Mouse (Mus musculus) myocyte (in vitro differentiated cells): ENCODE data around the gene H2al1c. TPM values are rescaled to one million over a fixed set of nuclear protein-coding genes. Genes with fewer than 3 reads are reported as not detected.
"Not testable (repeated sequence)": the region's sequence is repeated elsewhere in the genome, so short reads cannot be mapped to it uniquely, and the experiment has no call there.

Experiments used
- H3K27me3 ChIP-seq: one replicate; pipeline ENCODE4 v1.6.1; 2011; ENCODE audit not compliant: control insufficient read depth, insufficient read depth, insufficient read length
- H3K36me3 ChIP-seq: one replicate; pipeline ENCODE4 v1.6.1; 2011; ENCODE audit not compliant: control insufficient read depth, insufficient read depth
- H3K4me2 ChIP-seq: one replicate; pipeline ENCODE4 v1.6.1; 2011; ENCODE audit warnings: low read depth, control low read depth
- H3K4me3 ChIP-seq: one replicate; pipeline ENCODE4 v1.5.1; 2011; ENCODE audit warnings: mild to moderate bottlenecking, control low read depth, moderate library complexity
- H3K79me2 ChIP-seq: one replicate; pipeline ENCODE4 v1.6.1; 2011; ENCODE audit not compliant: control insufficient read depth, insufficient read depth
- H3ac ChIP-seq: one replicate; pipeline ENCODE4 v1.6.1; 2011; ENCODE audit not compliant: control insufficient read depth, insufficient read length
- CEBPB ChIP-seq: IDR thresholded peaks from 2 replicates; pipeline ENCODE4 v1.6.1; 2011; ENCODE audit warnings: mild to moderate bottlenecking, moderate library complexity; ENCODE audit not compliant: poor library complexity, insufficient read depth, severe bottlenecking
- E2F4 ChIP-seq: IDR thresholded peaks from one replicate; pipeline ENCODE4 v1.6.1; 2011; ENCODE audit warnings: mild to moderate bottlenecking, control low read depth, moderate library complexity; ENCODE audit not compliant: insufficient read depth
- MAX ChIP-seq: IDR thresholded peaks from one replicate; pipeline ENCODE4 v1.6.1; 2011; ENCODE audit warnings: low read depth, mild to moderate bottlenecking, control low read depth
- MYOD1 ChIP-seq, 3 experiments: IDR thresholded peaks; one replicate each; pipeline ENCODE4 v1.6.1; 2011; ENCODE audit warnings: control low read depth in 2 of 3, low read depth in 2 of 3, mild to moderate bottlenecking in 2 of 3, moderate library complexity in 1 of 3; ENCODE audit not compliant: insufficient read length in 2 of 3, control insufficient read depth in 1 of 3
- MYOG ChIP-seq, 3 experiments: IDR thresholded peaks; one replicate each; pipeline ENCODE4 v1.6.1; 2011; ENCODE audit warnings: control low read depth in 2 of 3, low read depth in 2 of 3, mild to moderate bottlenecking in 2 of 3; ENCODE audit not compliant: insufficient read length in 2 of 3, control insufficient read depth in 1 of 3, insufficient read depth in 1 of 3
- POLR2A ChIP-seq: IDR thresholded peaks from one replicate; pipeline ENCODE4 v1.6.1; 2011; ENCODE audit warnings: low read depth, mild to moderate bottlenecking, control low read depth, moderate library complexity; ENCODE audit not compliant: insufficient read length
- POLR2AphosphoS2 ChIP-seq: IDR thresholded peaks from one replicate; pipeline ENCODE4 v1.6.1; 2011; ENCODE audit warnings: low read depth, control low read depth; ENCODE audit not compliant: insufficient read length
- REST ChIP-seq: IDR thresholded peaks from one replicate; pipeline ENCODE4 v1.6.1; 2011; ENCODE audit warnings: mild to moderate bottlenecking, control low read depth, moderate library complexity; ENCODE audit not compliant: insufficient read depth, insufficient read length
- SRF ChIP-seq: IDR thresholded peaks from one replicate; pipeline ENCODE4 v1.6.1; 2011; ENCODE audit warnings: low read depth; ENCODE audit not compliant: control insufficient read depth, insufficient read length
- TCF12 ChIP-seq: IDR thresholded peaks from one replicate; pipeline ENCODE4 v1.6.1; 2011; ENCODE audit warnings: mild to moderate bottlenecking, control low read depth; ENCODE audit not compliant: poor library complexity, insufficient read depth, severe bottlenecking
- TCF3 ChIP-seq: IDR thresholded peaks from one replicate; pipeline ENCODE4 v1.6.1; 2011; ENCODE audit warnings: low read depth, control low read depth; ENCODE audit not compliant: insufficient read length
- USF1 ChIP-seq: IDR thresholded peaks from one replicate; pipeline ENCODE4 v1.6.1; 2011; ENCODE audit warnings: low read depth, mild to moderate bottlenecking, control low read depth, moderate library complexity
- polyA plus RNA-seq: library from polyadenylated mRNA; unstranded; fragments of >200 nt; fragmentation: generic; extraction: Trizol; gene quantifications from one replicate; pipeline ENCODE4 v1.2.1, GENCODE M21; 2012; ENCODE audit warnings: missing spikeins

Gene H2al1c
- polyA plus RNA-seq, 1 experiment, result not detected

GRCm38 (mm10) chrX:11324359-11324758 is 18.9 kb downstream of the H2al1c start, which contains the start of gene H2al1i:
TSS of gene H2al1i (plus strand) at chrX:11324659.
- H3K36me3 ChIP-seq, H3ac ChIP-seq, H3K27me3 ChIP-seq, H3K4me3 ChIP-seq, H3K4me2 ChIP-seq, H3K79me2 ChIP-seq: not testable (repeated sequence)

DNA sequence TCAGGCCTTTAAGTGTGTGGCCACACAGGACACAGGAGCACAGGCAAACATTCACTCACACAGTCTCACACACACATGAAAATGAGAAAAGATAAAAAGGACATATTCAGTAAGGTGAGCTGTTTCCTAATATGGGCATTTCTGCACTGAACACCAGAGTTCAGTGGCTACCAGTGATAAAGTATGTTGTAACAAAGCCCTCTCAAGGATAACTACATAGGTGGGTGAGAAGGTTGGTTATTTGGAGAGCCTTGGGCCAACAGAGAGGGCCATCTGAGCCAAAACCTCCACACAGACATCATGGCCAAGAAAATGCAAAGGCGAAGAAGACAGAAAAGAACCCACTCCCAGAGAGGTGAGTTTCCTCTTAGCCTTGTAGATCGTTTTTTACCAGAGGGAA is 22.1 kb downstream of the H2al1c start, which contains the start of gene H2al1j:
Gene H2al1j (plus strand): TSS at position 301 of the 400 bp plus-strand sequence.
- H3K27me3 ChIP-seq, H3K79me2 ChIP-seq, H3K4me3 ChIP-seq, H3ac ChIP-seq, H3K4me2 ChIP-seq, H3K36me3 ChIP-seq: not testable (repeated sequence)

DNA sequence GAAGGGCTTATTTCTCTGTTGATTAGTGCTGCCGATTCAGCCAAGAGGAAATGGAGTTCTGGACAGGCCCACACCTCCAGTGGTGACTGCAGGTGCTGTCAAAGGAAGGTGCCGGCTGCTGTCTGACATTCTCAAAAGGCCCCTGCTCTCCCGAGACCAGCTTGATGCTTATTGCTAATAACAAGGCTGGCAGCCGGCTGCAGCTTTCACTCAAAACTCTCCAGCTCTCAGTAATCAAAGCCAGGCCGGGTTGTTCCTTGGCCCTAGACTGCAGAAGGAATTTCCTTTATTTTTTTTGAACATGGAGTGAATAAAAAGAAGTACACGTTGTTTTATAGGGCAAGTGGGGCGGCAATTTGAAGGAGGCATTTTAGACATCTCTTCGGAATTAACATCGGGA is 40.3 kb downstream of the H2al1c start:
- H3K36me3 ChIP-seq, result no peaks in the 10 kb centered on the region
- no peaks in the 10 kb centered on the region for H3K79me2 ChIP-seq
- no peak overlapping the region for H3K4me3 ChIP-seq
- H3ac ChIP-seq, result no peak overlapping the region
- no peak for TF ChIP-seq USF1
- no peak for TF ChIP-seq TCF3
- TF ChIP-seq REST, result no peak
- TF ChIP-seq TCF12, result no peak
- no peak for TF ChIP-seq MYOD1 (IDR thresholded peaks at IDR 0.05; ENCODE audit: control insufficient read depth in 1 of 3, insufficient read length in 2 of 3, low read depth in 2 of 3)
- TF ChIP-seq POLR2AphosphoS2, result no peak
- TF ChIP-seq POLR2A, result no peak
- no peak for TF ChIP-seq MYOG (IDR thresholded peaks at IDR 0.05; ENCODE audit: control insufficient read depth in 1 of 3, insufficient read depth in 1 of 3, insufficient read length in 2 of 3, low read depth in 2 of 3)
- no peak for TF ChIP-seq MAX
- no peak for TF ChIP-seq SRF
- TF ChIP-seq E2F4, result no peak
- no peak for TF ChIP-seq CEBPB
- H3K4me2 ChIP-seq, result no peak overlapping the region
- no peaks in the 10 kb centered on the region for H3K27me3 ChIP-seq

DNA sequence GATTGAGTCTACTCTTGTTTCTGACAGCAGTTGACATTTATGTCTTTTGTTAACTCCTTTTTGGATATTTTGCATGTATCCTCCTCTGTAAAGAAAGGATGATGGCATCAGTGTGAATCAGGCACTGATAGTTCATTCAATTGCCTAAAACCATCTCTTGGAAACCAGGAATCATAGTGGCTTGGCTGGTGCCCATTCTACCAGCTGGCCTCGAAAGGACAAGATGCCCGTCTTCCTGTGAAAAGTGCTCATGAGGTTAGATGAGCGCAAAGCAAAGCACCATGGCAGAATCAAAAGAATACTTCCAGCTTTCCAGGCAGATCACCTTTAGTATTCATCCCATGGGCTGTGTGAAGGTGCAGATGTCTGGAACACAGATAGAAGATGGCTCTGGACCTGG is 41.3 kb downstream of the H2al1c start:
- Histone ChIP-seq H3K4me2 (no peak overlapping the region), H3ac (no peak overlapping the region), H3K79me2 (no peaks in the 10 kb centered on the region), H3K27me3 (no peaks in the 10 kb centered on the region), H3K36me3 (no peaks in the 10 kb centered on the region), H3K4me3 (no peak overlapping the region)
- no peak for TF ChIP-seq MYOD1 (IDR thresholded peaks at IDR 0.05; ENCODE audit: control insufficient read depth in 1 of 3, insufficient read length in 2 of 3, low read depth in 2 of 3)
- TF ChIP-seq POLR2AphosphoS2, result no peak
- TF ChIP-seq TCF12, result no peak
- TF ChIP-seq TCF3, result no peak
- TF ChIP-seq CEBPB, result no peak
- no peak for TF ChIP-seq USF1
- TF ChIP-seq E2F4, result no peak
- TF ChIP-seq MAX, result no peak
- TF ChIP-seq REST, result no peak
- TF ChIP-seq SRF, result no peak
- no peak for TF ChIP-seq POLR2A
- TF ChIP-seq MYOG (IDR thresholded peaks at IDR 0.05; ENCODE audit: control insufficient read depth in 1 of 3, insufficient read depth in 1 of 3, insufficient read length in 2 of 3, low read depth in 2 of 3), result no peak

Other genes starting within 250 kb of the H2al1c start
- not detected for gene H2al1a, start 6.4 kb upstream of the H2al1c start, polyA plus RNA-seq
- gene H2al1b, start 3.2 kb upstream of the H2al1c start, polyA plus RNA-seq, result not detected
- gene H2al1d, start 3.2 kb downstream of the H2al1c start, polyA plus RNA-seq, result not detected
- gene H2al1e, start 6.3 kb downstream of the H2al1c start, polyA plus RNA-seq, result not detected
- gene H2al1f, start 9.5 kb downstream of the H2al1c start, polyA plus RNA-seq, result not detected
- gene H2al1g, start 12.6 kb downstream of the H2al1c start, polyA plus RNA-seq, result not detected
- gene H2al1h, start 15.8 kb downstream of the H2al1c start, polyA plus RNA-seq, result not detected
- not detected for gene H2al1i, start 19.0 kb downstream of the H2al1c start, polyA plus RNA-seq
- gene H2al1j, start 22.2 kb downstream of the H2al1c start, polyA plus RNA-seq, result not detected